Comparison of ENCODE assay signal across 8 mouse cellular contexts in genomic region chr10:58447280-58447781, GRCm38 (mm10). TPM values are rescaled to one million over a fixed set of nuclear protein-coding genes. Genes with fewer than 3 reads are reported as not detected.
DNase-seq lines count a peak whose midpoint lies in the region; ATAC-seq lines count a peak whose summit lies in the region.

No protein-coding gene starts in this region.

- peak overlapping the region; percentile 95 for H3K9ac ChIP-seq in liver, embryonic 13.5 days

- peak; percentile 53; the same call in 1 of the 2 replicates for ATAC-seq in liver, embryonic 13.5 days (ENCODE audit: low read depth)
- peak; percentile 23 for ATAC-seq in neutrophil, adult 5-6 weeks (ENCODE audit: extremely low read depth, insufficient number of reproducible peaks, low FRiP score, poor library complexity, severe bottlenecking)

- under 1% methylated on average over 24 of the region's 32 CpGs for WGBS in liver, embryonic 13.5 days (ENCODE audit: insufficient replicate concordance)

- H3K27ac ChIP-seq in liver, embryonic 13.5 days = peak overlapping the region; percentile 99

- no peaks in the 10 kb centered on the region for H3K27me3 ChIP-seq in liver, embryonic 13.5 days

- H3K36me3 ChIP-seq in liver, embryonic 13.5 days = 0 out of 2 replicates have a peak, but pooled peaks cover 5% of the 10 kb centered on the region

- H3K9me3 ChIP-seq in liver, embryonic 13.5 days (replicated peaks) = no peaks in the 10 kb centered on the region

- H3K4me3 ChIP-seq in liver, embryonic 13.5 days (replicated peaks) = peak overlapping the region; percentile 98

- peak overlapping the region; percentile 74 for H3K4me2 ChIP-seq in liver, embryonic 13.5 days

- peaks cover 42% of the 10 kb centered on the region for H3K4me1 ChIP-seq in liver, embryonic 13.5 days (replicated peaks)

- DNase-seq in right cerebral cortex, postnatal 14 days = peak; percentile 56
- DNase-seq in right cerebral cortex, adult 18-20 months = no peak
- peak; percentile 55 for DNase-seq in adipocyte (ENCODE audit: low spot score)
- peak; percentile 16 for DNase-seq in forelimb bud, embryonic 11.5 days (ENCODE audit: low read depth, low spot score)
- DNase-seq in liver, embryonic 13.5 days = no peak
- no peak for DNase-seq in gastrocnemius, postnatal 25 days
- DNase-seq in urinary bladder, adult 2 months (ENCODE audit: low spot score) = no peak

RNA-seq across cellular contexts. Expression of gene Ranbp2, which starts 0.6 kb away (rescaled TPM):
- 20.4 and 27.8 TPM in 2 replicates for polyA plus RNA-seq in liver, embryonic 13.5 days (2015; fragmentation: Nextera tagmentation; extraction: Ambion mirVana)
- 136 and 148 TPM in 2 replicates for total RNA-seq in neutrophil, adult 5-6 weeks (2017)
- total RNA-seq in gastrocnemius, postnatal 25 days (2021) = 10 to 100 TPM; 39.5 to 40.1 TPM
- polyA plus RNA-seq in urinary bladder, adult 2 months (2012; rRNA removed) = 13.6 and 17.8 TPM in 2 replicates

RNA-seq across cellular contexts. Expression of gene Ccdc138, which starts 50.4 kb away (rescaled TPM):
- polyA plus RNA-seq in liver, embryonic 13.5 days (2015; fragmentation: Nextera tagmentation; extraction: Ambion mirVana) = 3.0 and 3.3 TPM in 2 replicates
- total RNA-seq in neutrophil, adult 5-6 weeks (2017) = 2.9 and 3.5 TPM in 2 replicates
- under 1 TPM; 0.33 to 0.40 TPM for total RNA-seq in gastrocnemius, postnatal 25 days (2021)
- 1.8 and 2.0 TPM in 2 replicates for polyA plus RNA-seq in urinary bladder, adult 2 months (2012; rRNA removed)

Comparison
In these comparisons a context has a peak if more than half of its experiments do, and no peak if none do; other contexts are left out.
1. DNase-seq: peak in right cerebral cortex, postnatal 14 days (single experiment), adipocyte (single experiment) and forelimb bud, embryonic 11.5 days (single experiment); none in right cerebral cortex, adult 18-20 months (single experiment), liver, embryonic 13.5 days (single experiment), gastrocnemius, postnatal 25 days (single experiment) and urinary bladder, adult 2 months (single experiment).